Mouse (Mus musculus) small intestine, adult 2 months (tissue): Measurements from ENCODE around the gene Wnk1.

Experiments used
- CTCF ChIP-seq: fragments of 200-500 bp; IDR thresholded peaks from 2 replicates; pipeline ENCODE4 v1.5.1; 2012; ENCODE audit warnings: low read depth, mild to moderate bottlenecking, control low read depth, inconsistent platforms, low read length, moderate library complexity, mixed read lengths; ENCODE audit not compliant: insufficient replicate concordance, insufficient read length; ENCODE audit errors: extremely low read depth
- POLR2A ChIP-seq: fragments of 200-500 bp; IDR thresholded peaks from 2 replicates; pipeline ENCODE4 v1.6.1; 2012; ENCODE audit warnings: low read depth, mild to moderate bottlenecking, control low read depth, inconsistent platforms, low read length, moderate library complexity

- no peak for TF ChIP-seq POLR2A
- no peak for TF ChIP-seq CTCF
These were observed 14.7 kb downstream of the Wnk1 start for GRCm38 (mm10) chr6:120023746-120024145.
